Mouse (Mus musculus): ENCODE data around the gene Rundc3b. TPM values are rescaled to one million over a fixed set of nuclear protein-coding genes. Genes with fewer than 3 reads are reported as not detected.

The Rundc3b gene
- polyA plus RNA-seq, 1 experiment, result not detected

- H3K79me2 ChIP-seq (ENCODE audit: control insufficient read depth, insufficient read depth), result no peaks in the 10 kb centered on the region
- H3ac ChIP-seq (ENCODE audit: control insufficient read depth, insufficient read length), result no peak overlapping the region
- H3K36me3 ChIP-seq (ENCODE audit: control insufficient read depth, insufficient read depth), result no peaks in the 10 kb centered on the region
- no peak overlapping the region for H3K4me2 ChIP-seq (ENCODE audit: low read depth)
- no peaks in the 10 kb centered on the region for H3K27me3 ChIP-seq (ENCODE audit: control insufficient read depth, insufficient read depth, insufficient read length)
- H3K4me3 ChIP-seq, result no peak overlapping the region
- TF ChIP-seq POLR2AphosphoS2 (IDR thresholded peaks at IDR 0.05; ENCODE audit: insufficient read length, low read depth) (no peak), E2F4 (IDR thresholded peaks at IDR 0.05; ENCODE audit: insufficient read depth) (no peak), REST (IDR thresholded peaks at IDR 0.05; ENCODE audit: insufficient read depth, insufficient read length) (no peak), TCF3 (IDR thresholded peaks at IDR 0.05; ENCODE audit: insufficient read length, low read depth) (no peak), MYOD1 (IDR thresholded peaks at IDR 0.05; ENCODE audit: control insufficient read depth in 1 of 3, insufficient read length in 2 of 3, low read depth in 2 of 3) (no peak), MAX (IDR thresholded peaks at IDR 0.05; ENCODE audit: low read depth) (no peak), CEBPB (IDR thresholded peaks at IDR 0.05; ENCODE audit: insufficient read depth, poor library complexity, severe bottlenecking) (no peak), MYOG (IDR thresholded peaks at IDR 0.05; ENCODE audit: control insufficient read depth in 1 of 3, insufficient read depth in 1 of 3, insufficient read length in 2 of 3, low read depth in 2 of 3) (no peak), TCF12 (IDR thresholded peaks at IDR 0.05; ENCODE audit: insufficient read depth, poor library complexity, severe bottlenecking) (no peak), POLR2A (IDR thresholded peaks at IDR 0.05; ENCODE audit: insufficient read length, low read depth) (no peak), USF1 (IDR thresholded peaks at IDR 0.05; ENCODE audit: low read depth) (no peak), SRF (IDR thresholded peaks at IDR 0.05; ENCODE audit: control insufficient read depth, insufficient read length, low read depth) (no peak)
These were observed 133.2 kb downstream of the Rundc3b start for GRCm38 (mm10) chr5:8489471-8490110.

- TF ChIP-seq TCF12 (IDR thresholded peaks at IDR 0.05; ENCODE audit: insufficient read depth, poor library complexity, severe bottlenecking) (no peak), POLR2AphosphoS2 (IDR thresholded peaks at IDR 0.05; ENCODE audit: insufficient read length, low read depth) (no peak), REST (IDR thresholded peaks at IDR 0.05; ENCODE audit: insufficient read depth, insufficient read length) (no peak), MYOD1 (IDR thresholded peaks at IDR 0.05; ENCODE audit: control insufficient read depth in 1 of 3, insufficient read length in 2 of 3, low read depth in 2 of 3) (no peak), SRF (IDR thresholded peaks at IDR 0.05; ENCODE audit: control insufficient read depth, insufficient read length, low read depth) (no peak), MAX (IDR thresholded peaks at IDR 0.05; ENCODE audit: low read depth) (no peak), USF1 (IDR thresholded peaks at IDR 0.05; ENCODE audit: low read depth) (no peak), MYOG (IDR thresholded peaks at IDR 0.05; ENCODE audit: control insufficient read depth in 1 of 3, insufficient read depth in 1 of 3, insufficient read length in 2 of 3, low read depth in 2 of 3) (no peak), POLR2A (IDR thresholded peaks at IDR 0.05; ENCODE audit: insufficient read length, low read depth) (no peak)
- H3K79me2 ChIP-seq (ENCODE audit: control insufficient read depth, insufficient read depth), result no peaks in the 10 kb centered on the region
- no peak overlapping the region for H3K4me3 ChIP-seq
- no peak overlapping the region for H3K4me2 ChIP-seq (ENCODE audit: low read depth)
- H3K36me3 ChIP-seq (ENCODE audit: control insufficient read depth, insufficient read depth), result no peaks in the 10 kb centered on the region
- no peak overlapping the region for H3ac ChIP-seq (ENCODE audit: control insufficient read depth, insufficient read length)
- no peaks in the 10 kb centered on the region for H3K27me3 ChIP-seq (ENCODE audit: control insufficient read depth, insufficient read depth, insufficient read length)
These were observed 134.0 kb downstream of the Rundc3b start for GRCm38 (mm10) chr5:8488701-8489297.

- no peak overlapping the region for H3ac ChIP-seq (ENCODE audit: control insufficient read depth, insufficient read length)
These were observed 134.6 kb downstream of the Rundc3b start for GRCm38 (mm10) chr5:8487989-8488700.

GRCm38 (mm10) chr5:8456561-8456960, 166.2 kb downstream of the Rundc3b start:
- Histone ChIP-seq H3K79me2 (ENCODE audit: control insufficient read depth, insufficient read depth) (no peaks in the 10 kb centered on the region), H3ac (ENCODE audit: control insufficient read depth, insufficient read length) (no peak overlapping the region), H3K4me3 (no peak overlapping the region), H3K27me3 (ENCODE audit: control insufficient read depth, insufficient read depth, insufficient read length) (no peaks in the 10 kb centered on the region), H3K36me3 (ENCODE audit: control insufficient read depth, insufficient read depth) (no peaks in the 10 kb centered on the region), H3K4me2 (ENCODE audit: low read depth) (no peak overlapping the region)
- no peak for TF ChIP-seq REST (IDR thresholded peaks at IDR 0.05; ENCODE audit: insufficient read depth, insufficient read length)
- TF ChIP-seq MYOD1 (IDR thresholded peaks at IDR 0.05; ENCODE audit: control insufficient read depth in 1 of 3, insufficient read length in 2 of 3, low read depth in 2 of 3), result no peak
- no peak for TF ChIP-seq POLR2AphosphoS2 (IDR thresholded peaks at IDR 0.05; ENCODE audit: insufficient read length, low read depth)
- no peak for TF ChIP-seq POLR2A (IDR thresholded peaks at IDR 0.05; ENCODE audit: insufficient read length, low read depth)
- no peak for TF ChIP-seq E2F4 (IDR thresholded peaks at IDR 0.05; ENCODE audit: insufficient read depth)
- no peak for TF ChIP-seq MAX (IDR thresholded peaks at IDR 0.05; ENCODE audit: low read depth)
- TF ChIP-seq CEBPB (IDR thresholded peaks at IDR 0.05; ENCODE audit: insufficient read depth, poor library complexity, severe bottlenecking), result no peak

More at GRCm38 (mm10) chr5:8487989-8488700, 134.6 kb downstream of the Rundc3b start:
- Histone ChIP-seq H3K36me3 (ENCODE audit: control insufficient read depth, insufficient read depth) (no peaks in the 10 kb centered on the region), H3K27me3 (ENCODE audit: control insufficient read depth, insufficient read depth, insufficient read length) (no peaks in the 10 kb centered on the region), H3K79me2 (ENCODE audit: control insufficient read depth, insufficient read depth) (no peaks in the 10 kb centered on the region), H3K4me3 (no peak overlapping the region), H3K4me2 (ENCODE audit: low read depth) (no peak overlapping the region)
- TF ChIP-seq SRF (IDR thresholded peaks at IDR 0.05; ENCODE audit: control insufficient read depth, insufficient read length, low read depth) (no peak), USF1 (IDR thresholded peaks at IDR 0.05; ENCODE audit: low read depth) (no peak), MYOD1 (IDR thresholded peaks at IDR 0.05; ENCODE audit: control insufficient read depth in 1 of 3, insufficient read length in 2 of 3, low read depth in 2 of 3) (no peak), CEBPB (IDR thresholded peaks at IDR 0.05; ENCODE audit: insufficient read depth, poor library complexity, severe bottlenecking) (no peak), MAX (IDR thresholded peaks at IDR 0.05; ENCODE audit: low read depth) (no peak), E2F4 (IDR thresholded peaks at IDR 0.05; ENCODE audit: insufficient read depth) (no peak), REST (IDR thresholded peaks at IDR 0.05; ENCODE audit: insufficient read depth, insufficient read length) (no peak), POLR2AphosphoS2 (IDR thresholded peaks at IDR 0.05; ENCODE audit: insufficient read length, low read depth) (no peak), TCF3 (IDR thresholded peaks at IDR 0.05; ENCODE audit: insufficient read length, low read depth) (no peak), TCF12 (IDR thresholded peaks at IDR 0.05; ENCODE audit: insufficient read depth, poor library complexity, severe bottlenecking) (no peak), MYOG (IDR thresholded peaks at IDR 0.05; ENCODE audit: control insufficient read depth in 1 of 3, insufficient read depth in 1 of 3, insufficient read length in 2 of 3, low read depth in 2 of 3) (no peak)
